Mouse (Mus musculus) liver, adult 2 months (tissue): Measurements from ENCODE around the gene Nfix. TPM values are rescaled to one million over a fixed set of nuclear protein-coding genes. Genes with fewer than 3 reads are reported as not detected.

Source experiments
- DNase-seq: peaks from one replicate; pipeline ENCODE4 v3.0.0-alpha.2; 2011; ENCODE audit warnings: low read depth, low spot score; ENCODE audit errors: extremely low read depth
- H3K27ac ChIP-seq: fragments of 200-500 bp; replicated peaks from 2 replicates; pipeline ENCODE4 v1.5.1; 2012; ENCODE audit warnings: low read depth, mild to moderate bottlenecking, control low read depth, inconsistent platforms, low read length; ENCODE audit not compliant: insufficient read depth
- H3K27me3 ChIP-seq: fragments of 200-500 bp; 2 replicates; pipeline ENCODE4 v1.6.1; 2012; ENCODE audit warnings: mild to moderate bottlenecking, moderate library complexity, low read length, inconsistent platforms; ENCODE audit not compliant: control insufficient read depth, insufficient read depth
- H3K36me3 ChIP-seq: fragments of 200-500 bp; 2 replicates; pipeline ENCODE4 v1.6.1; 2012; ENCODE audit warnings: low read length, inconsistent platforms; ENCODE audit not compliant: control insufficient read depth, insufficient read depth
- H3K4me1 ChIP-seq: fragments of 200-500 bp; 2 replicates; pipeline ENCODE4 v1.6.1; 2011; ENCODE audit warnings: low read length; ENCODE audit not compliant: control insufficient read depth, insufficient read depth
- H3K4me3 ChIP-seq: fragments of 200-500 bp; 2 replicates; pipeline ENCODE4 v1.5.1; 2011; ENCODE audit warnings: low read depth, mild to moderate bottlenecking, control low read depth, low read length, moderate library complexity; ENCODE audit not compliant: insufficient read depth
- H3K79me2 ChIP-seq: fragments of 200-500 bp; 2 replicates; pipeline ENCODE4 v1.6.1; 2012; ENCODE audit warnings: inconsistent platforms, mild to moderate bottlenecking, low read length, moderate library complexity; ENCODE audit not compliant: control insufficient read depth, insufficient read depth
- H3K9ac ChIP-seq: fragments of 200-500 bp; 2 replicates; pipeline ENCODE4 v1.6.1; 2012; ENCODE audit warnings: low read depth, mild to moderate bottlenecking, control low read depth, inconsistent platforms, low read length
- CTCF ChIP-seq: fragments of 200-500 bp; IDR thresholded peaks from 2 replicates; pipeline ENCODE4 v1.5.1; 2011; ENCODE audit warnings: low read depth, low read length, control low read depth
- POLR2A ChIP-seq: fragments of 200-500 bp; IDR thresholded peaks from 2 replicates; pipeline ENCODE4 v1.6.1; 2011; ENCODE audit warnings: low read length, control low read depth; ENCODE audit not compliant: insufficient read depth; ENCODE audit errors: extremely low read depth
- WGBS: fragments of 180-500 bp; shearing (Covaris S2); methylation state at CpG from one replicate; pipeline ENCODE4 v1.1.7; 2018; 5-methylcytosine and 5-hydroxymethylcytosine counted together
- polyA plus RNA-seq: library from polyadenylated mRNA; depleted of rRNA; stranded (reverse); fragments of >200 nt; gene quantifications from 2 replicates; pipeline ENCODE4 v1.2.3, GENCODE M21; 2012
- total RNA-seq: library from RNA; depleted of rRNA; stranded (reverse); fragments of >200 nt; gene quantifications from 2 replicates; pipeline ENCODE4 v1.2.3, GENCODE M21; 2014

The Nfix gene
- total and polyA plus RNA-seq, 2 experiments, result 20.7 to 32.9 TPM

DNA sequence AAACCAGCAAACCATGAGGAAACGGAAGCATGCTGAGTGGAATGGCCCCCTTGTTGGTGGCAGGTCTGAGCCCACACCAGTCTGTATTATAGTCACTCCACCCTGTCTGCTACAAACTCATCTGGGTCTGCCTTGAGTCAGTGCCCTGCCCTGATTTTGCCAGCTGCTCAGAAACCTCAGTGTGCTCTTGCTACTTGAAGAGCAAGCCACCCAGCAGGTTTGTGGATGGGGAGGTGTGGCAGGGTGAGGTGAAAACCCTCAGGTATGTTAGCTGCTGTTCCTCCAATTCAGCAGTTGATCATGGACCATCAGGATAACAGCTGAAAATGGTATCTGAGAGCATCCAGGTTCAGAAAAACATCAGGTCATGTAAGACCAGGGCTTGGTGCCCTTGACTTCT lies 132.1 kb downstream of the Nfix start:
- Histone ChIP-seq H3K4me1 (peaks cover 6% of the 10 kb centered on the region), H3K9ac (no peak overlapping the region), H3K4me3 (no peak overlapping the region), H3K79me2 (no peaks in the 10 kb centered on the region), H3K27me3 (no peaks in the 10 kb centered on the region), H3K27ac (no peak overlapping the region), H3K36me3 (no peaks in the 10 kb centered on the region)
- no peak for DNase-seq
- TF ChIP-seq CTCF, result no peak
- TF ChIP-seq POLR2A, result no peak
- WGBS, result 82% methylated on average over 1 of the region's 1 CpGs

DNA sequence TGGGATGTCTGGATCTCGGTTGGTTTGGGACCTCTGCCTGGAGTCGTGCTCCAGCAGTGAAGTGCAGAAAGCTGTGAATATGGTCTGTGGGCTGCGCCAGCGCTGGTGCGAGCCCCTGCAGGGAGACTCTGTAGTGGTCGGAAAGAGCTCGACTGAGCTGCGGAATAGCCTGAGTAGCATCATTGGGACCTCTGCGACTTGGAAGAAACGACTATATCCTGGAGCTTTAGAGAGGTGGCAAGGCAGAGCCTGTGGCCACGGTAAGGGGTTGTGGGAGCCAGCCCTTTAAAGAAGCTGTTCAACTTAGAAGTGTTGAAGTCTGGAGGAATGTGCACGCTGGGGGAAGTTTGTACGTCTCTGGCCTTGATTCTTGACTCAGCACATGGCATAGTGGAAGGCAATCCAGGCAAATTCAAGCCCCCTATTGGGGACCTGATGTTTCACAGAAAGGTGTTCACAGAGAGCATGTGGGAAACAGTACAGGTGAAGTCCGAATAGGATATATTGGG lies 134.7 kb downstream of the Nfix start:
- Histone ChIP-seq H3K79me2 (0 out of 2 replicates have a peak, but pooled peaks cover 7% of the 10 kb centered on the region), H3K9ac (peak overlapping the region; percentile 73), H3K27me3 (no peaks in the 10 kb centered on the region), H3K4me3 (peak overlapping the region; percentile 69), H3K4me1 (peaks cover 6% of the 10 kb centered on the region), H3K36me3 (no peaks in the 10 kb centered on the region), H3K27ac (no peak overlapping the region)
- no peak for DNase-seq
- TF ChIP-seq CTCF, result no peak
- TF ChIP-seq POLR2A, result no peak
- WGBS, result 3% methylated on average over 14 of the region's 14 CpGs

DNA sequence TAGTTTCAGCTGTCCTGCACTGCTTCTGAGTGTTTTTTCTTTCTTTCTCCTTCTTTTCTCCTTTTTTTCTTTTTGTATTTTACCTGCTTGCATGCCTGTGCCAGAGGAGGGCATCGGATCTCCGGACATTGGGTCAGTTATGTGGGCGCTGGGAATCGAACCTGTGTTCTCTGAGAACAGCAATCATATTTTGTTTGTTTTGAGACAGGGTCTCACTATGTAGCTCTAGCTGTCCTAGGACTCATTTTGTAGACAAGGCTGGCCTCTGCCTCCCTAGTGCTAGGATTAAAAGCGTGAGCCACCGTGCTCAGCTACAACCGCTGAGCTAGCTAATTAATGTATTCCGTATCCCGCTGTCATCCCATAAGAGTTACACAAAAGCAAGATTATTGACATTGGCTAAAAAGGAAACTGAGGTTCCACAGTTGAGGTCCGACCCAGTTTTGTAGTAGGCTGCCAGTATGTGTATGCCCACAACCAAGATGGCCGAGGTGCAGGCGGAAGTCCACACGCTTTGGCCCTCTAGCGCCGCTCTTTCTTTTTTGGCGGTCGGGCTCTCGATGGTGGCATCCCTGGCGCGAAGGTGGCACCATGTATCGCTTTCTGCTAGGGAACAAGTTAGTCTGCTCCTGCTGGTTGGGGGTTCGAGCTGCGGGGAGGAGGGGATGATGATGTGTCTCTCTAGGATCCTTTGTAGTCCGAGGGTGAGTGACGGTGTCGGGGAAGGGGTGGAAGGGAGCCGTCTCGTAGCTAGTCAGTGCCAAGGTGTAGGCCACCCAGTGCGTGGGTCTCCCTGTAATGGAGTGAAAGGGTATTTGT lies 135.4 kb downstream of the Nfix start:
- Histone ChIP-seq H3K4me3 (peak overlapping the region; percentile 69), H3K4me1 (peaks cover 6% of the 10 kb centered on the region), H3K36me3 (no peaks in the 10 kb centered on the region), H3K27ac (peak overlapping the region; percentile 77), H3K27me3 (no peaks in the 10 kb centered on the region), H3K9ac (peak overlapping the region; percentile 73), H3K79me2 (0 out of 2 replicates have a peak, but pooled peaks cover 7% of the 10 kb centered on the region)
- TF ChIP-seq POLR2A (no peak), CTCF (peak; percentile 34; the same call in 1 of the 2 replicates)
- under 1% methylated on average over 29 of the region's 29 CpGs for WGBS
- DNase-seq, result peak; percentile 86

DNA sequence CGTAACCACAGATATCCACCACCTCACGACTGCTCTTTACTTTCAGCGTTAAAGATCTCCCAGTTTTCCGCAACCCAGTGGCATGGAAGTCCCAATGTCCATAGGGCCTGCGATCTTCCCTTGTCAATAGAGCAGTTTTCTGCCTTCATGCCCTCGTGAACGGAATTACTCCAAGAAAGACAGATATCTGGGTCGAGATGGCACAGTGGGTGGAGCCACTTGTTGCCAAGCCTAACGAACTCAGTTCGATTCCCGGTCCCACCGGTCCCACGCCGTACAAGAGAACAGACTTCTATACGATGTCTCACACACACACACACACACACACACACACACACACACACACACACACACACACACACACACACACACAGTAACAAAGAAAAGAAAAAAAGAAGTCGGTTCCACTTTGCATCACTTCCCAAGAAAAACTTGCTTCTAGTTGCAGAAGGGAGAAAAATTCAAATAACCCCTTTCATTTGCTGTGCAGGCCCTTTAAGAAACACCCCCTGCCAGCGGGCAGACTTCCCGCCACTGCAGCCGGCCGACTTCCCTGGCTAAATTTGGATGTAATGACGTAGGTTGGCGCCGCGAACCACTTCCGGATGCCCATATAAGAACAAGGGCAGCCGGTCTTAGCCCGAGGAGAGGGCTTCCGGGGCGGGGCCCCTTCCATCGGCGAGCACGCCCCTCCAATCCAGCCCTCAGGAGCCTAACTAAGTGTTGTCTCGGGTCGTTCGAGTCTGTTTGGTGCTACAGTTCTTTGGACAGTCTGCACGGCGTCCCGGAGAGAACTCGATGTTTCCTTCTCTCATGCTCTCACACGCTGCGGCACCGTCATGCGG lies 136.4 kb downstream of the Nfix start:
- Histone ChIP-seq H3K4me1 (peaks cover 8% of the 10 kb centered on the region), H3K27ac (peak overlapping the region; percentile 78), H3K36me3 (no peaks in the 10 kb centered on the region), H3K27me3 (no peaks in the 10 kb centered on the region), H3K9ac (peak overlapping the region; percentile 78), H3K4me3 (peak overlapping the region; percentile 69), H3K79me2 (0 out of 2 replicates have a peak, but pooled peaks cover 7% of the 10 kb centered on the region)
- peak; percentile 77 for TF ChIP-seq POLR2A
- TF ChIP-seq CTCF, result no peak
- WGBS, result 2% methylated on average over 43 of the region's 43 CpGs
- DNase-seq, result peak; percentile 91

DNA sequence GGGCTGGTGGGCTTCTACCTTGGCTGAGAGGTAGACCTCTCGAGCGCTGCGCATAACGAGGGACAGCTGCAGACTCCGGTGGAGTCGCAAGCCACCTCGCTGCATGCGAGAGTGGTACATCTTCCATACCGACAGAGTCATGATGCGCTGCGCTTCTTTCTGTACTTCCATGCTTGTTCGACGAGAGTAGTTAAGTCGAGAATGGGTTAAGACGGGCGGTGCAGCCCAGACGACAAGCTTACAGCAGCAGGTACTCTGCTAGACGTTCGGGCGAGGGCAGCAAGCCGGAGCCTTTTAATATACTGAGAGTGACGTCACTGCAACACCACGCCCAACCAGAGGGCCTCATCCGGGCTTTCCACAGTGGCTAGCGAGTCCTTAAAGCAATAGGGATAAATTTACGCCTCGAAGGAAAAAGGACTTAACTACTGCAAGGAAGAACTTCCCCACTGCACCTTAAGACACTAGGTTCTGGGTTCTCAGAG lies 137.5 kb downstream of the Nfix start, which contains the start of gene Ier2:
Gene Ier2 (minus strand): TSS at position 272 of the 485 bp plus-strand sequence.
- peak within 1 kb of the TSS; percentile 95 for H3K27ac ChIP-seq
- H3K4me3 ChIP-seq, result peak within 1 kb of the TSS; percentile 61
- H3K36me3 ChIP-seq, result no peaks in the 10 kb centered on the region
- DNase-seq, result peak; percentile 91
- H3K27me3 ChIP-seq, result no peaks in the 10 kb centered on the region
- H3K79me2 ChIP-seq, result 0 out of 2 replicates have a peak, but pooled peaks cover 7% of the 10 kb centered on the region
- WGBS, result under 1% methylated on average over 27 of the region's 27 CpGs
- peak; percentile 100 for TF ChIP-seq POLR2A
- TF ChIP-seq CTCF, result no peak
- H3K4me1 ChIP-seq, result peaks cover 8% of the 10 kb centered on the region
- H3K9ac ChIP-seq, result peak within 1 kb of the TSS; percentile 74
